Mouse (Mus musculus) liver, embryonic 13.5 days (tissue): ENCODE data around the gene Tmc2. TPM values are rescaled to one million over a fixed set of nuclear protein-coding genes. Genes with fewer than 3 reads are reported as not detected.
A peak's percentile ranks its signal among the peaks of the same experiment; 100 is the strongest.

Experiments
- ATAC-seq: fragments of 200-750 bp; cut with Nextera tagmentation; 2 replicates; pipeline ENCODE4 v1.8.0; 2017; ENCODE audit warnings: low read depth, mild to moderate bottlenecking, moderate number of reproducible peaks, moderate library complexity
- DNase-seq: peaks from one replicate; pipeline ENCODE4 v3.0.0; 2022
- H3K27ac ChIP-seq: fragments of 300-500 bp; sonication (generic); 2 replicates; pipeline ENCODE4 v1.5.1; 2015; ENCODE audit warnings: moderate library complexity, mild to moderate bottlenecking, inconsistent platforms
- H3K27me3 ChIP-seq: fragments of 300-500 bp; sonication (generic); 2 replicates; pipeline ENCODE4 v1.6.1; 2015; ENCODE audit warnings: mild to moderate bottlenecking, inconsistent platforms
- H3K36me3 ChIP-seq: fragments of 300-500 bp; sonication (generic); 2 replicates; pipeline ENCODE4 v1.6.1; 2015; ENCODE audit warnings: mild to moderate bottlenecking, inconsistent platforms
- H3K4me1 ChIP-seq: fragments of 300-500 bp; sonication (generic); replicated peaks from 2 replicates; pipeline ENCODE4 v1.6.1; 2015; ENCODE audit warnings: inconsistent platforms
- H3K4me2 ChIP-seq: fragments of 300-500 bp; sonication (generic); 2 replicates; pipeline ENCODE4 v1.6.1; 2015; ENCODE audit warnings: inconsistent platforms, mild to moderate bottlenecking, moderate library complexity
- H3K4me3 ChIP-seq: fragments of 300-500 bp; sonication (generic); replicated peaks from 2 replicates; pipeline ENCODE4 v1.5.1; 2015; ENCODE audit warnings: mild to moderate bottlenecking, inconsistent platforms
- H3K9ac ChIP-seq: fragments of 300-500 bp; sonication (generic); 2 replicates; pipeline ENCODE4 v1.6.1; 2015; ENCODE audit warnings: mild to moderate bottlenecking, inconsistent platforms
- H3K9me3 ChIP-seq: fragments of 300-500 bp; sonication (generic); replicated peaks from 2 replicates; pipeline ENCODE4 v1.6.1; 2016; ENCODE audit warnings: inconsistent platforms
- WGBS: fragments of 180-500 bp; shearing (Covaris S2); methylation state at CpG from one replicate; pipeline ENCODE4 v1.1.7; 2015; ENCODE audit not compliant: insufficient replicate concordance; 5-methylcytosine and 5-hydroxymethylcytosine counted together
- polyA plus RNA-seq: library from polyadenylated mRNA; unstranded; fragments of >200 nt; fragmentation: Nextera tagmentation; extraction: Ambion mirVana; gene quantifications from 2 replicates; pipeline ENCODE4 v1.2.1, GENCODE M21; 2015

Tmc2 gene
- polyA plus RNA-seq, 1 experiment from 2014 or later, result not detected

- DNase-seq, result no peak
- Histone ChIP-seq H3K4me3 (peak overlapping the region; percentile 99), H3K4me2 (peak overlapping the region; percentile 91), H3K9me3 (no peaks in the 10 kb centered on the region), H3K9ac (peak overlapping the region; percentile 99), H3K27me3 (no peaks in the 10 kb centered on the region), H3K4me1 (peaks cover 32% of the 10 kb centered on the region), H3K27ac (peak overlapping the region; percentile 88), H3K36me3 (peaks cover 40% of the 10 kb centered on the region)
- under 1% methylated on average over 11 of the region's 11 CpGs for WGBS
- peak; percentile 12; the same call in 1 of the 2 replicates for ATAC-seq
Measured at GRCm38 (mm10) chr2:130178381-130178705, 16.7 kb upstream of the Tmc2 start.

DNA sequence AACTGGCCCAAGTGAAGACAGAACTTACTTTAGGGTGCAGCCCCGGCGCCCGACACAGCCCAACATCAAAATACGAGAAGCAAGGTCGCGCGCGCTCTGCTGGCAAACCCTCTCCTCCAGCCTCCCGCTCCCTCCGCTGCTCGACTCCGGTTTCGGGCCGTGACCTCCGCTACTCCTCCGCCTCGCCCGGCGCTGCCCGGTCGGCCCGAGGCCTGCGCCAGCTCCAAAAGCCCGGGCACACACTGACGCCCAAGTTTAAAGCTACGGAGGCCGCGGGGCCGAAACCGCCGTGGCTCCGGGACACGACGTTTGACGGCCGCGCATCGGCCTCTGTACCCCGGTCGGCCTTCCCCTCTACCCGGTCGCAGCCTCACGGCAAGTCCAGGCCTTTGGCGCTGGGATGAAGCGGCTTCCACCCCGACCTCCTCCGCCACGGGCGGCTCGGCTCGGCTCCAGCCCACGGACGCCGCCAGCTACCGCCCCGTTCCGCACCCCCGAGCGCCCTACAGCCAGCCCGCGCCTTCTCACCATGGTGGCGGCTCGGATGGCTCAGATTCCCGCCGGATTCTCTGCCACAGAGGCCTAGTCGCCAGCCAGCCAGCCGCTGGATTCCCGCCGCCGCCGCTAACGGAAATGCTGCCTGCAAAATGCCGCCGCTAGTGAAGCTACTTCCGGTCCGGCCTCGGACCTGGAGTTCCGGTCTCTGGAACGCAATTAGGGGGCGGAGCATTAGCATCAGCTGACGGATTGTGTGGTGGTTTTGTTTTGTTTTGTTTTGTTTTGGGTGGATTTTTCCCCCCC lies 16.1 kb upstream of the Tmc2 start, which contains the start of gene Snrpb:
Snrpb (minus strand) TSS at position 698 of the 801 bp plus-strand sequence.
- Histone ChIP-seq H3K36me3 (peaks cover 35% of the 10 kb centered on the region), H3K9ac (peak within 1 kb of the TSS; percentile 99), H3K27ac (peak within 1 kb of the TSS; percentile 88), H3K4me2 (peak within 1 kb of the TSS; percentile 91), H3K9me3 (no peaks in the 10 kb centered on the region), H3K4me3 (peak within 1 kb of the TSS; percentile 99), H3K4me1 (peaks cover 32% of the 10 kb centered on the region), H3K27me3 (no peaks in the 10 kb centered on the region)
- ATAC-seq, result peak; percentile 88
- DNase-seq, result peak; percentile 82
- under 1% methylated on average over 81 of the region's 81 CpGs for WGBS

GRCm38 (mm10) chr2:130179507-130180019 lies 15.4 kb upstream of the Tmc2 start:
- peak overlapping the region; percentile 69 for H3K27ac ChIP-seq
- ATAC-seq (peak; percentile 71), DNase-seq (no peak)
- H3K9ac ChIP-seq, result peak overlapping the region; percentile 99
- 2% methylated on average over 15 of the region's 15 CpGs for WGBS
- H3K27me3 ChIP-seq, result no peaks in the 10 kb centered on the region
- peak overlapping the region; percentile 91 for H3K4me2 ChIP-seq
- H3K4me1 ChIP-seq, result peaks cover 32% of the 10 kb centered on the region
- H3K36me3 ChIP-seq, result peaks cover 28% of the 10 kb centered on the region
- peak overlapping the region; percentile 99 for H3K4me3 ChIP-seq
- no peaks in the 10 kb centered on the region for H3K9me3 ChIP-seq

- WGBS, result 76% methylated on average over 12 of the region's 12 CpGs
- H3K4me2 ChIP-seq, result no peak overlapping the region
- H3K9ac ChIP-seq, result no peak overlapping the region
- no peaks in the 10 kb centered on the region for H3K9me3 ChIP-seq
- H3K4me3 ChIP-seq, result no peak overlapping the region
- DNase-seq (no peak), ATAC-seq (no peak)
- no peaks in the 10 kb centered on the region for H3K4me1 ChIP-seq
- no peaks in the 10 kb centered on the region for H3K27me3 ChIP-seq
- no peaks in the 10 kb centered on the region for H3K36me3 ChIP-seq
- H3K27ac ChIP-seq, result no peak overlapping the region
Measured at GRCm38 (mm10) chr2:130188391-130188790, 6.6 kb upstream of the Tmc2 start.

DNA sequence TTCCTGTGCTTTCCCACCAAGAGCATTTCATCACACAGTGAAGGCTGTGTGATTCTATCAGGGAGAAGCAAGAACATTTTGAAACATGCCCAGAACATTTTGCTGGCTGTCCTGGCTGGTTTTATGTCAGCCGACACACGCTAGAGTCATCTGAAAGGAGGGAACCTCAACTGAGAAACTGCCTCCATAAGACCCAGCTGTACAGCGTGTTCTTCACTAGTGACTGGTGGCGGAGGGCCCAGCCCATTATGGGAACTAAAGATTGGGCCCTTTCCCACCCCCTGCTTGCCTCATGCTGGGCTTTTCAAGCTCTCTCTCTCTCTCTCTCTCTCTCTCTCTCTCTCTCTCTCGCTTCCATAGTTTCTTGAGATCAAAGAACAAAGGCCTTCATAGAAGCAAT lies 6.0 kb downstream of the Tmc2 start:
- WGBS, result 60% methylated on average over 5 of the region's 5 CpGs
- Histone ChIP-seq H3K4me1 (no peaks in the 10 kb centered on the region), H3K9ac (no peak overlapping the region), H3K27ac (no peak overlapping the region), H3K4me3 (no peak overlapping the region), H3K9me3 (no peaks in the 10 kb centered on the region), H3K4me2 (no peak overlapping the region), H3K27me3 (no peaks in the 10 kb centered on the region), H3K36me3 (no peaks in the 10 kb centered on the region)
- ATAC-seq (no peak), DNase-seq (no peak)

- no peak overlapping the region for H3K4me2 ChIP-seq
- H3K4me1 ChIP-seq, result no peaks in the 10 kb centered on the region
- ATAC-seq, result no peak
- DNase-seq, result no peak
- 44% methylated on average over 2 of the region's 2 CpGs for WGBS
- H3K4me3 ChIP-seq, result no peak overlapping the region
- no peak overlapping the region for H3K27ac ChIP-seq
- H3K27me3 ChIP-seq, result no peaks in the 10 kb centered on the region
- H3K9me3 ChIP-seq, result no peaks in the 10 kb centered on the region
- H3K36me3 ChIP-seq, result no peaks in the 10 kb centered on the region
- no peak overlapping the region for H3K9ac ChIP-seq
Measured at GRCm38 (mm10) chr2:130207376-130207775, 12.4 kb downstream of the Tmc2 start.

GRCm38 (mm10) chr2:130207996-130208395 lies 13.0 kb downstream of the Tmc2 start:
- no peak overlapping the region for H3K4me3 ChIP-seq
- H3K9ac ChIP-seq, result no peak overlapping the region
- 66% methylated on average over 3 of the region's 3 CpGs for WGBS
- ATAC-seq (no peak), DNase-seq (no peak)
- no peaks in the 10 kb centered on the region for H3K36me3 ChIP-seq
- H3K9me3 ChIP-seq, result no peaks in the 10 kb centered on the region
- no peaks in the 10 kb centered on the region for H3K27me3 ChIP-seq
- no peak overlapping the region for H3K4me2 ChIP-seq
- no peaks in the 10 kb centered on the region for H3K4me1 ChIP-seq
- H3K27ac ChIP-seq, result no peak overlapping the region

- Histone ChIP-seq H3K4me3 (no peak overlapping the region), H3K9me3 (no peaks in the 10 kb centered on the region), H3K9ac (no peak overlapping the region), H3K27me3 (no peaks in the 10 kb centered on the region), H3K4me2 (no peak overlapping the region), H3K27ac (no peak overlapping the region), H3K4me1 (no peaks in the 10 kb centered on the region), H3K36me3 (no peaks in the 10 kb centered on the region)
- WGBS, result 71% methylated on average over 3 of the region's 3 CpGs
- no peak for DNase-seq
- no peak for ATAC-seq
Measured at GRCm38 (mm10) chr2:130209636-130210035, 14.6 kb downstream of the Tmc2 start.

DNA sequence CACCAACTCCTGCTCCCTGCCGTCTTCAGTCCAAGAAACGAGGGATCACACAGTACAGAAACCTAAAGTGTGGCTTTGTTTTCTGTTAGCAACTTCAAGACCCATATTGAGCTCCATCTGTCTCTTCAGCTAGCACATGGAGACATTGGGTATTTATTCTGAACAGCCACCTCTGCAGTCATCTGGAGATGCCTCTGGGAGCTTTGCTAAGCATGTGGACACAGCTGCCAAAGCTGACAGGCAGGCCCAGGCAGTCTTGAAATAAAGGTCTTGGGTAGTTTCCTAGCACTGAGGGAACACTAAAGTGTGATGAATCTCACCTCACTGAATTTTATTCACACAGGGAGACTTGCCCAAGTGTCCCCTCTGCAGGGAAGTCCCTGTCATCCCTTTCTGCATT lies 16.6 kb downstream of the Tmc2 start:
- Histone ChIP-seq H3K4me1 (no peaks in the 10 kb centered on the region), H3K27ac (no peak overlapping the region), H3K9me3 (no peaks in the 10 kb centered on the region), H3K4me3 (no peak overlapping the region), H3K4me2 (no peak overlapping the region), H3K27me3 (no peaks in the 10 kb centered on the region), H3K9ac (no peak overlapping the region), H3K36me3 (no peaks in the 10 kb centered on the region)
- DNase-seq (no peak), ATAC-seq (no peak)
- WGBS, result 71% methylated on average over 2 of the region's 2 CpGs

- Histone ChIP-seq H3K9ac (no peak overlapping the region), H3K9me3 (no peaks in the 10 kb centered on the region), H3K27me3 (no peaks in the 10 kb centered on the region), H3K4me3 (no peak overlapping the region), H3K27ac (no peak overlapping the region), H3K4me2 (no peak overlapping the region), H3K36me3 (no peaks in the 10 kb centered on the region), H3K4me1 (peaks cover 16% of the 10 kb centered on the region)
- DNase-seq, result no peak
- ATAC-seq, result no peak
- WGBS, result 44% methylated on average over 9 of the region's 9 CpGs
Measured at GRCm38 (mm10) chr2:130246912-130247311, 51.9 kb downstream of the Tmc2 start.

- 0 out of 2 replicates have a peak, but pooled peaks cover 2% of the 10 kb centered on the region for H3K27me3 ChIP-seq
- no peak overlapping the region for H3K4me3 ChIP-seq
- ATAC-seq (peak; percentile 95), DNase-seq (peak; percentile 35)
- H3K4me1 ChIP-seq, result peaks cover 16% of the 10 kb centered on the region
- H3K4me2 ChIP-seq, result peak overlapping the region; percentile 19; the same call in 1 of the 2 replicates
- 20% methylated on average over 7 of the region's 7 CpGs for WGBS
- no peaks in the 10 kb centered on the region for H3K9me3 ChIP-seq
- H3K27ac ChIP-seq, result peak overlapping the region; percentile 63
- no peaks in the 10 kb centered on the region for H3K36me3 ChIP-seq
- peak overlapping the region; percentile 23; the same call in 1 of the 2 replicates for H3K9ac ChIP-seq
Measured at GRCm38 (mm10) chr2:130248226-130248625, 53.2 kb downstream of the Tmc2 start.

- Histone ChIP-seq H3K36me3 (no peaks in the 10 kb centered on the region), H3K27ac (no peak overlapping the region), H3K27me3 (0 out of 2 replicates have a peak, but pooled peaks cover 2% of the 10 kb centered on the region), H3K4me1 (peaks cover 22% of the 10 kb centered on the region), H3K4me3 (no peak overlapping the region), H3K9me3 (no peaks in the 10 kb centered on the region), H3K9ac (no peak overlapping the region), H3K4me2 (no peak overlapping the region)
- WGBS, result 39% methylated on average over 4 of the region's 4 CpGs
- ATAC-seq (no peak), DNase-seq (no peak)
Measured at GRCm38 (mm10) chr2:130256762-130257161, 61.8 kb downstream of the Tmc2 start.
